Mouse (Mus musculus) myocyte (in vitro differentiated cells): ENCODE measurements around the gene Gm42688. TPM values are rescaled to one million over a fixed set of nuclear protein-coding genes. Genes with fewer than 3 reads are reported as not detected.

Experiments used
- H3K27me3 ChIP-seq: one replicate; pipeline ENCODE4 v1.6.1; 2011; ENCODE audit not compliant: control insufficient read depth, insufficient read depth, insufficient read length
- H3K36me3 ChIP-seq: one replicate; pipeline ENCODE4 v1.6.1; 2011; ENCODE audit not compliant: control insufficient read depth, insufficient read depth
- H3K4me2 ChIP-seq: one replicate; pipeline ENCODE4 v1.6.1; 2011; ENCODE audit warnings: low read depth, control low read depth
- H3K4me3 ChIP-seq: one replicate; pipeline ENCODE4 v1.5.1; 2011; ENCODE audit warnings: mild to moderate bottlenecking, control low read depth, moderate library complexity
- H3K79me2 ChIP-seq: one replicate; pipeline ENCODE4 v1.6.1; 2011; ENCODE audit not compliant: control insufficient read depth, insufficient read depth
- H3ac ChIP-seq: one replicate; pipeline ENCODE4 v1.6.1; 2011; ENCODE audit not compliant: control insufficient read depth, insufficient read length
- CEBPB ChIP-seq: IDR thresholded peaks from 2 replicates; pipeline ENCODE4 v1.6.1; 2011; ENCODE audit warnings: mild to moderate bottlenecking, moderate library complexity; ENCODE audit not compliant: poor library complexity, insufficient read depth, severe bottlenecking
- E2F4 ChIP-seq: IDR thresholded peaks from one replicate; pipeline ENCODE4 v1.6.1; 2011; ENCODE audit warnings: mild to moderate bottlenecking, control low read depth, moderate library complexity; ENCODE audit not compliant: insufficient read depth
- MAX ChIP-seq: IDR thresholded peaks from one replicate; pipeline ENCODE4 v1.6.1; 2011; ENCODE audit warnings: low read depth, mild to moderate bottlenecking, control low read depth
- MYOD1 ChIP-seq, 3 experiments: IDR thresholded peaks; one replicate each; pipeline ENCODE4 v1.6.1; 2011; ENCODE audit warnings: control low read depth in 2 of 3, low read depth in 2 of 3, mild to moderate bottlenecking in 2 of 3, moderate library complexity in 1 of 3; ENCODE audit not compliant: insufficient read length in 2 of 3, control insufficient read depth in 1 of 3
- MYOG ChIP-seq, 3 experiments: IDR thresholded peaks; one replicate each; pipeline ENCODE4 v1.6.1; 2011; ENCODE audit warnings: control low read depth in 2 of 3, low read depth in 2 of 3, mild to moderate bottlenecking in 2 of 3; ENCODE audit not compliant: insufficient read length in 2 of 3, control insufficient read depth in 1 of 3, insufficient read depth in 1 of 3
- POLR2A ChIP-seq: IDR thresholded peaks from one replicate; pipeline ENCODE4 v1.6.1; 2011; ENCODE audit warnings: low read depth, mild to moderate bottlenecking, control low read depth, moderate library complexity; ENCODE audit not compliant: insufficient read length
- POLR2AphosphoS2 ChIP-seq: IDR thresholded peaks from one replicate; pipeline ENCODE4 v1.6.1; 2011; ENCODE audit warnings: low read depth, control low read depth; ENCODE audit not compliant: insufficient read length
- REST ChIP-seq: IDR thresholded peaks from one replicate; pipeline ENCODE4 v1.6.1; 2011; ENCODE audit warnings: mild to moderate bottlenecking, control low read depth, moderate library complexity; ENCODE audit not compliant: insufficient read depth, insufficient read length
- SRF ChIP-seq: IDR thresholded peaks from one replicate; pipeline ENCODE4 v1.6.1; 2011; ENCODE audit warnings: low read depth; ENCODE audit not compliant: control insufficient read depth, insufficient read length
- TCF12 ChIP-seq: IDR thresholded peaks from one replicate; pipeline ENCODE4 v1.6.1; 2011; ENCODE audit warnings: mild to moderate bottlenecking, control low read depth; ENCODE audit not compliant: poor library complexity, insufficient read depth, severe bottlenecking
- TCF3 ChIP-seq: IDR thresholded peaks from one replicate; pipeline ENCODE4 v1.6.1; 2011; ENCODE audit warnings: low read depth, control low read depth; ENCODE audit not compliant: insufficient read length
- USF1 ChIP-seq: IDR thresholded peaks from one replicate; pipeline ENCODE4 v1.6.1; 2011; ENCODE audit warnings: low read depth, mild to moderate bottlenecking, control low read depth, moderate library complexity
- polyA plus RNA-seq: library from polyadenylated mRNA; unstranded; fragments of >200 nt; fragmentation: generic; extraction: Trizol; gene quantifications from one replicate; pipeline ENCODE4 v1.2.1, GENCODE M21; 2012; ENCODE audit warnings: missing spikeins

The Gm42688 gene
- polyA plus RNA-seq, 1 experiment = 0.96 TPM

- Histone ChIP-seq H3K79me2 (peaks cover 32% of the 10 kb centered on the region), H3K36me3 (peaks cover 13% of the 10 kb centered on the region), H3ac (no peak within 1 kb of the TSS), H3K4me3 (no peak within 1 kb of the TSS), H3K27me3 (peaks cover 4% of the 10 kb centered on the region), H3K4me2 (no peak within 1 kb of the TSS)
- TF ChIP-seq POLR2AphosphoS2 (no peak), REST (no peak), E2F4 (no peak)
These were observed 43.6 kb upstream of the Gm42688 start, which contains the start of gene Dqx1 for GRCm38 (mm10) chr6:83057790-83058189. Dqx1 (plus strand) TSS chr6:83057844.

DNA sequence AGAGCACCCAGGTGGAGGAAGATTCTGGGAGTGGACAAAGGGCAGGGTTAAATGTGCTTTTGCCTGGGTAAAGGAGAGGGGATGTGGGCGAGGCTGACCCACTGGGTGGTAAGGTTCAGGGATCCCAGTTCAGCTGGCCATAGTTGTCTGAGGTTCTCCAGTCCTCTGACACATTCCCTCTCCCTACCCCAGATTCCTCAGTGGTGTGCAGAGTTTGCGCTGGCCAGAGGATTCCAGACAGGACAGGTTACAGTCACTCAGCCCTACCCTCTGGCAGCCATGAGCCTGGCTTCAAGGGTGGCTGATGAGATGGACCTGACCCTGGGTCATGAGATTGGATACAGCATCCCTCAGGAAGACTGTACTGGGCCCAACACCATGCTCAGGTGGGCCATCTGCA lies 42.7 kb upstream of the Gm42688 start:
- H3K36me3 ChIP-seq = peaks cover 13% of the 10 kb centered on the region
- peaks cover 13% of the 10 kb centered on the region for H3K27me3 ChIP-seq
- H3K4me3 ChIP-seq = no peak overlapping the region
- H3ac ChIP-seq = no peak overlapping the region
- TF ChIP-seq POLR2A = peak; percentile 22
- no peak for TF ChIP-seq TCF3
- TF ChIP-seq TCF12 = no peak
- TF ChIP-seq MYOG (IDR thresholded peaks at IDR 0.05; ENCODE audit: control insufficient read depth in 1 of 3, insufficient read depth in 1 of 3, insufficient read length in 2 of 3, low read depth in 2 of 3) = no peak
- peak; percentile 56 for TF ChIP-seq POLR2AphosphoS2
- peaks cover 23% of the 10 kb centered on the region for H3K79me2 ChIP-seq
- H3K4me2 ChIP-seq = no peak overlapping the region

DNA sequence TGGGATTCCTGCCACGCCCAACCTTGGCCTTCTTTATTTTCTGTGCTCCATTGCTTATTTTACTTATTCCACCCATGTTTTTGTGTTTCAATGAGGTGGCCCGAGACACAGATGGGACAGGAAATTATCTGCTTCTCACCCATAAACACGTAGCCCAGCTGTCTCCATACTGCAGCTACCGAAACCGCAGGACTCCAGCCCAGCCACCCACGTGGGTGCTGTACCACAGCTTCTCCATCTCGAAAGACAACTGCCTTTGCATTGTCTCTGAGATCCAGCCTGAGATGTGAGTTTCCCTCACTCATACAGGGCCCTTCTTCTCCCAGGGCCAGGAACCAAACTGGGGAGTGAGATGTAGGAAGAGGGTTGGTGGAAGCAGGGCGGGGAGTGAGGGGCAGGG lies 35.4 kb upstream of the Gm42688 start:
- H3ac ChIP-seq = no peak overlapping the region
- no peaks in the 10 kb centered on the region for H3K79me2 ChIP-seq
- no peak for TF ChIP-seq TCF12
- no peak for TF ChIP-seq TCF3
- no peak for TF ChIP-seq POLR2AphosphoS2
- TF ChIP-seq SRF = no peak
- no peak for TF ChIP-seq CEBPB
- TF ChIP-seq E2F4 = no peak
- TF ChIP-seq USF1 = no peak
- TF ChIP-seq POLR2A = no peak
- TF ChIP-seq MAX = no peak
- no peak for TF ChIP-seq REST
- TF ChIP-seq MYOG (IDR thresholded peaks at IDR 0.05; ENCODE audit: control insufficient read depth in 1 of 3, insufficient read depth in 1 of 3, insufficient read length in 2 of 3, low read depth in 2 of 3) = no peak
- TF ChIP-seq MYOD1 (IDR thresholded peaks at IDR 0.05; ENCODE audit: control insufficient read depth in 1 of 3, insufficient read length in 2 of 3, low read depth in 2 of 3) = no peak
- H3K27me3 ChIP-seq = peaks cover 65% of the 10 kb centered on the region
- no peak overlapping the region for H3K4me3 ChIP-seq
- H3K4me2 ChIP-seq = no peak overlapping the region
- H3K36me3 ChIP-seq = no peaks in the 10 kb centered on the region

DNA sequence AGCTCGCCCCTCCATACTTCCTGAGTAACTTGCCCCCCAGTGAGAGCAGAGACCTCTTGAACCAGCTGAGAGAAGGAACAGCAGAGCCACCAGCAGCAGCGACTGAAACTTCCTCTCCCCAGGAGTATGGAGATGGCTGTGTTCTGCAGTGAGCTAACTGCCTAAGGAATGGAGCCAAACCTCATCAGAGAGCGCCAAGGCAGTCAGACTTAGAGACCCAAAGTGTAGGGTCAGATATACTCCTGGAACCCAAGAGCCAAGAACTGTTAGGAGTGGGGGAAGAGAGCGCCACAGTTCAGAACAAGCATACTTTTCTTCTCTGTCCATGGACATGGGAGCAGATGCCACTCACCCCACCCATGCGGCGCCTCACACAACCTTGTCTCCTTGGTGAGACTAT lies 35.0 kb upstream of the Gm42688 start:
- Histone ChIP-seq H3K27me3 (peaks cover 70% of the 10 kb centered on the region), H3K79me2 (no peaks in the 10 kb centered on the region), H3K4me3 (no peak overlapping the region), H3ac (no peak overlapping the region), H3K4me2 (no peak overlapping the region), H3K36me3 (no peaks in the 10 kb centered on the region)
- TF ChIP-seq MAX (no peak), E2F4 (no peak), MYOD1 (IDR thresholded peaks at IDR 0.05; ENCODE audit: control insufficient read depth in 1 of 3, insufficient read length in 2 of 3, low read depth in 2 of 3) (no peak), POLR2AphosphoS2 (no peak), REST (no peak), USF1 (no peak), POLR2A (no peak)

DNA sequence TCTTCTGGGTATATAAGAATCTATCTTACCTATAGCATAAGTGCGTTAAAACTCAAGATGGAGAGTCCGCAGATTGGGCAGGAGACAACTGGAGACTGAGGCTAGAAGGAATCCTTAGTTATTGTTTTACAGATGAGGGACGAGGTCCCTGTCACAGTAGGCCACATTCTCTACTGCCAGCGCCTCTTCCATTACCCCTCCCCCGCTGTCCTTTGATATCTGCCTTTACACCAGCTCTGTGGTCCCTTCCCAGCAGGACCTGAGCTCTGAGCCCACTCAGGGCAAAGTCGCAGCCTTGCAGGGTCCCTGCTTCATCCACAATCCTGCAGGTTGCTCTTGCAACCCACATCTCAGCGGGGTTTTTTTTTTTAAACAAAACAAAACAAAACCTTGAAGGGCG lies 33.2 kb upstream of the Gm42688 start:
- TF ChIP-seq TCF12 = no peak
- no peak for TF ChIP-seq MAX
- TF ChIP-seq CEBPB = no peak
- TF ChIP-seq E2F4 = no peak
- TF ChIP-seq SRF = no peak
- no peak for TF ChIP-seq MYOG (IDR thresholded peaks at IDR 0.05; ENCODE audit: control insufficient read depth in 1 of 3, insufficient read depth in 1 of 3, insufficient read length in 2 of 3, low read depth in 2 of 3)
- no peak for TF ChIP-seq POLR2AphosphoS2
- TF ChIP-seq TCF3 = no peak
- no peak for TF ChIP-seq USF1
- no peak for TF ChIP-seq MYOD1 (IDR thresholded peaks at IDR 0.05; ENCODE audit: control insufficient read depth in 1 of 3, insufficient read length in 2 of 3, low read depth in 2 of 3)
- no peak for TF ChIP-seq REST
- H3K27me3 ChIP-seq = peaks cover 76% of the 10 kb centered on the region
- H3K4me2 ChIP-seq = no peak overlapping the region
- no peak overlapping the region for H3ac ChIP-seq
- no peaks in the 10 kb centered on the region for H3K36me3 ChIP-seq
- H3K4me3 ChIP-seq = no peak overlapping the region
- no peaks in the 10 kb centered on the region for H3K79me2 ChIP-seq
